Mouse (Mus musculus) forebrain, postnatal 0 days (tissue): ENCODE data around the gene Trim47. TPM values are rescaled to one million over a fixed set of nuclear protein-coding genes. Genes with fewer than 3 reads are reported as not detected.
A peak's percentile ranks its signal among the peaks of the same experiment; 100 is the strongest.

Source experiments
- ATAC-seq: fragments of 200-750 bp; cut with Nextera tagmentation; 2 replicates; pipeline ENCODE4 v1.8.0; 2017; ENCODE audit warnings: mild to moderate bottlenecking, moderate library complexity
- DNase-seq: peaks from one replicate; pipeline ENCODE4 v3.0.0-alpha.2; 2015
- H3K27ac ChIP-seq: fragments of 300-500 bp; sonication (generic); 2 replicates; pipeline ENCODE4 v1.5.1; 2014; ENCODE audit warnings: low read depth, mild to moderate bottlenecking, antibody characterized with exemption, low read length, moderate library complexity, mixed read lengths
- H3K27me3 ChIP-seq: fragments of 300-500 bp; sonication (generic); 2 replicates; pipeline ENCODE4 v1.6.1; 2014; ENCODE audit warnings: mild to moderate bottlenecking, low read length, mixed read lengths; ENCODE audit not compliant: insufficient read depth
- H3K36me3 ChIP-seq: fragments of 300-500 bp; sonication (generic); 2 replicates; pipeline ENCODE4 v1.6.1; 2014; ENCODE audit warnings: mild to moderate bottlenecking, moderate library complexity; ENCODE audit not compliant: insufficient read depth
- H3K4me1 ChIP-seq: fragments of 300-500 bp; sonication (generic); 2 replicates; pipeline ENCODE4 v1.6.1; 2014; ENCODE audit warnings: antibody characterized with exemption; ENCODE audit not compliant: insufficient read depth
- H3K4me2 ChIP-seq: fragments of 300-500 bp; sonication (generic); 2 replicates; pipeline ENCODE4 v1.6.1; 2014; ENCODE audit warnings: low read depth, mild to moderate bottlenecking, moderate library complexity
- H3K4me3 ChIP-seq: fragments of 300-500 bp; sonication (generic); 2 replicates; pipeline ENCODE4 v1.5.1; 2014; ENCODE audit warnings: low read depth, low read length, mixed read lengths
- H3K9ac ChIP-seq: fragments of 300-500 bp; sonication (generic); 2 replicates; pipeline ENCODE4 v1.6.1; 2014; ENCODE audit warnings: mild to moderate bottlenecking
- H3K9me3 ChIP-seq: fragments of 300-500 bp; sonication (generic); 2 replicates; pipeline ENCODE4 v1.6.1; 2016; ENCODE audit warnings: low read length
- CTCF ChIP-seq: sonication (generic); IDR thresholded peaks from 2 replicates; pipeline ENCODE4 v1.5.1; 2016; ENCODE audit warnings: antibody characterized with exemption, control low read depth, low read depth
- WGBS: fragments of 180-500 bp; shearing (Covaris S2); extraction: QIAGEN DNeasy Blood & Tissue Kit; methylation state at CpG from one replicate; pipeline ENCODE4 v1.1.7; 2014; 5-methylcytosine and 5-hydroxymethylcytosine counted together
- polyA plus RNA-seq: library from polyadenylated mRNA; unstranded; fragments of >200 nt; fragmentation: Nextera tagmentation; extraction: Ambion mirVana; gene quantifications from 2 replicates; pipeline ENCODE4 v1.2.1, GENCODE M21; 2015
- total RNA-seq: library from RNA; depleted of rRNA; stranded (reverse); fragments of >200 nt; gene quantifications from 2 replicates; pipeline ENCODE4 v1.2.3, GENCODE M21; 2014

Trim47 gene
- total and polyA plus RNA-seq, 2 experiments from 2014 or later: 7.8 to 13.0 TPM

DNA sequence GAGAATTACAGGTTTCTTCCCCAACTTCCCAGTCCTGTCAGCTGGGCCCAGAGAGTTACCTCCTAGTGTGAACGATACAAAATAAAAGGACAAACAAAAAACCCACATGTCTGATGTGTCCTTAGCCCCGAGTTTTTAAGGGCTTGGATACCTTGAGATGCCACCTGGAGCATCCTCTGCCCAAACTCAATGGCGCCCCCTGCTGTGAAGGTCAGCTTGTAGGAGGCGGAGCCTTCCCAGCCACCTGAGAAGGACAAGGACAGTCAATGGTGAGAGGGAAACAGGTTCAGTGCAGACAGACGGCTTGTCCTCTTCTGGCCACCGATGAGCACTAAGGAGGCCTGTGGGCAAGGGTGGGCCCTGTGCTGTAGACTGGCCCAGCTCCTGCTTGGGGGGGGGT lies 45.9 kb downstream of the Trim47 start:
- Histone ChIP-seq H3K9ac (no peak overlapping the region), H3K36me3 (peaks cover 51% of the 10 kb centered on the region), H3K27me3 (no peaks in the 10 kb centered on the region), H3K4me2 (no peak overlapping the region), H3K4me3 (no peak overlapping the region), H3K9me3 (no peaks in the 10 kb centered on the region), H3K4me1 (0 out of 2 replicates have a peak, but pooled peaks cover 4% of the 10 kb centered on the region), H3K27ac (no peak overlapping the region)
- WGBS: 69% methylated on average over 6 of the region's 6 CpGs
- TF ChIP-seq CTCF: peak; percentile 43
- DNase-seq: no peak
- no peak for ATAC-seq

DNA sequence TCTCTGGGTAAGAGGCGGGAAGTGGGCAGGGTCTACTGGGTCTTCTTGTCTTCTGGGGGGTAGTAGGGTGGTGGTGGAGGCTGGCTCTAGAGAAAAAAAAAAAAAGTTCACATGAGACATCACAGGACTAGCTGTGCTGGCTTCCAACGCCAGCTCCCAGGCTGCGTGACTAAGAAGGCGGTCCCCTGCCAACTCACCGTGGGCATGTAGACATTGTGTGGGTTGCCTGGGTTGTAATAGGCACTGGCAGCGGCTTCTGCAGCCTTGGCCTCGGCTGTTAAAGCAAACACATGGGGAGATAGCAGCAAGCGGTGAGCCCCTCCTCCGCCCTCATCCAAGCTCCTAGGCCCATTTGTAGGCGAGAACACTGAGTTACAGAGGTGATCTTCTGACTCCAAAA lies 47.5 kb downstream of the Trim47 start:
- H3K36me3 ChIP-seq: peaks cover 51% of the 10 kb centered on the region
- DNase-seq (no peak), ATAC-seq (no peak)

DNA sequence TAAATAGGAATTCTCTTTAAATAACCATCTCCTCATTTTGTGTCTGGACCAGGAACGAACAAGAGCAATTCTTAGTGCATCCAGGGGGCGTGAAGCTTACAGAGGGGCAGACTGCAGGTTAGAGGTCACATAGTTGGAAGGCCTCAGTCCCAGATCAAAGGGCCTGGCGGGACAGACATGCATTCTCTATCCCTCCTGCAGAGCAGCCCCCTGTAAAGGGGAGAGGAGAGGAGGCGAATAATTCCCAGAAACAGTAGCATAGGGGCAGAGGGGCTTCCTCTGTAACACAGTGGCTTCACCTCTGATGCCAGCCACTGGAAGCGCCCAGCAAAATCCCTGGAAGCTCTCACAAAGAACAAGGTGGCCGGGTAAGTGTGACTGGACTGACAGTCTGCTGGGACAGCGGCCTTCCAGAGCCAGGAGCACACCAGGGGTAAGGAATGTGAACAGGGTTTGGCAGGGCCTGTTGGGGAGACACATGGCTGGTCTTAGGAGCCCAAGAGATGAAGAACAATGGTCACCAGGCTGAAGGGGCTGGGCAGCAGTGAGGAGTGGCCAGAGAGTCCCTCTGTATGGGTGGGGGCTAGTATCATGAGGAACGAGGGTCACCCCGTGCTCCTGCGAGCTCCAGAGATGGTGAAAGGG lies 48.2 kb downstream of the Trim47 start:
- DNase-seq (no peak), ATAC-seq (no peak)
- peaks cover 50% of the 10 kb centered on the region for H3K36me3 ChIP-seq
- no peaks in the 10 kb centered on the region for H3K27me3 ChIP-seq
- H3K4me2 ChIP-seq: no peak overlapping the region
- WGBS: 51% methylated on average over 10 of the region's 10 CpGs
- no peak overlapping the region for H3K4me3 ChIP-seq
- H3K4me1 ChIP-seq: 0 out of 2 replicates have a peak, but pooled peaks cover 3% of the 10 kb centered on the region
- no peak overlapping the region for H3K9ac ChIP-seq
- no peak for TF ChIP-seq CTCF
- H3K9me3 ChIP-seq: no peaks in the 10 kb centered on the region
- H3K27ac ChIP-seq: no peak overlapping the region

More for the DNA sequence above, 47.5 kb downstream of the Trim47 start:
- H3K9me3 ChIP-seq: no peaks in the 10 kb centered on the region
- H3K9ac ChIP-seq: no peak overlapping the region
- no peak overlapping the region for H3K4me3 ChIP-seq
- H3K27ac ChIP-seq: no peak overlapping the region
- 69% methylated on average over 10 of the region's 10 CpGs for WGBS
- no peaks in the 10 kb centered on the region for H3K27me3 ChIP-seq
- H3K4me2 ChIP-seq: no peak overlapping the region
- 0 out of 2 replicates have a peak, but pooled peaks cover 3% of the 10 kb centered on the region for H3K4me1 ChIP-seq
- no peak for TF ChIP-seq CTCF

GRCm38 (mm10) chr11:116078221-116078620 lies 48.8 kb downstream of the Trim47 start:
- no peak overlapping the region for H3K27ac ChIP-seq
- H3K4me2 ChIP-seq: 0 out of 2 replicates have a peak overlapping the region, but pooled peaks have one; percentile 19
- H3K9me3 ChIP-seq: no peaks in the 10 kb centered on the region
- H3K4me1 ChIP-seq: 0 out of 2 replicates have a peak, but pooled peaks cover 3% of the 10 kb centered on the region
- no peak overlapping the region for H3K4me3 ChIP-seq
- WGBS: 12% methylated on average over 16 of the region's 16 CpGs
- ATAC-seq (peak; percentile 43; the same call in 1 of the 2 replicates), DNase-seq (no peak)
- TF ChIP-seq CTCF: no peak
- H3K27me3 ChIP-seq: no peaks in the 10 kb centered on the region
- 0 out of 2 replicates have a peak overlapping the region, but pooled peaks have one; percentile 14 for H3K9ac ChIP-seq
- peaks cover 44% of the 10 kb centered on the region for H3K36me3 ChIP-seq

DNA sequence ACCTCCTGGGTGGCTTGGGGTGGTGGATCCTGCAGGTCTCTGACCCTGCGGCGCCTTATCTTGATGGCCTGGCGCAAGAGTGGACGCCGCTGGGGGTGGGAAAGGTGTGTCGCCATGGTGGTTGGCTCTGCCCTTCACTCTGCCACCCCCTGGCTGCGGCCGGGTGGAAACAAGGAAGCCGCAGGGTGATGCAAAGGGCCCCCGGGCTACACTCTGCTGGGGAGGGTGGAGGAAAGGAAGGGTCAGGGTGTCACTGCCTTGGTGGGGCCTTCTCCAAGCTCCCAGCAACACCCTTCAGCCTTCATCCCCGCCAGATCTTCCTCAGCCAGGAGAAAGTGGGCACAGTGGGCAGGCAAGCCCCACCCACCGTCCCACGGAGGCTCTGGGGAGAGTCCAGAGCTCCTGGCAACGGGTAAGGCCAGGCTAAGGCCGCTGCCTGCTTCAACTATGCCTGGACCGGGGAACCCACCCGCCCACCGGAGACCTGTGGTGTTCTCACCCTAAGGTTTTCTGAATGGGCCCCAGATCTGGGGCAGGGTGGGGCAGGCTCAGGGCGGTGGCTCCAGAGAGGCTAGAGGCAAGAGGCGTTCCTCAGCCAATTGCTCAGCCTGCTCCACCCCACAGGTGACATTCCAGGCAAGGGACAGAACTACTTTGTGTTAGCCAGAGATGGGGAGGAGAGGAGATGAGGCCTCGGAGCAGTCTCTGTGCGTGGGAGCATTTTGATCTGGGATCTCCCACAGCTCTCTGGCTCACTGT lies 49.4 kb downstream of the Trim47 start, which contains the start of gene Unc13d:
TSS of gene Unc13d (minus strand) at position 516 of the 759 bp plus-strand sequence.
- no peak within 1 kb of the TSS for H3K4me3 ChIP-seq
- DNase-seq: no peak
- 0 out of 2 replicates have a peak within 1 kb of the TSS, but pooled peaks have one; percentile 14 for H3K9ac ChIP-seq
- WGBS: 71% methylated on average over 22 of the region's 22 CpGs
- H3K4me1 ChIP-seq: 0 out of 2 replicates have a peak, but pooled peaks cover 3% of the 10 kb centered on the region
- no peak within 1 kb of the TSS for H3K27ac ChIP-seq
- H3K4me2 ChIP-seq: 0 out of 2 replicates have a peak within 1 kb of the TSS, but pooled peaks have one; percentile 19
- TF ChIP-seq CTCF: no peak
- H3K9me3 ChIP-seq: no peaks in the 10 kb centered on the region
- ATAC-seq: no peak
- no peaks in the 10 kb centered on the region for H3K27me3 ChIP-seq
- peaks cover 40% of the 10 kb centered on the region for H3K36me3 ChIP-seq

- H3K9me3 ChIP-seq: no peaks in the 10 kb centered on the region
- H3K9ac ChIP-seq: no peak overlapping the region
- H3K4me3 ChIP-seq: no peak overlapping the region
- WGBS: 88% methylated on average over 7 of the region's 7 CpGs
- no peak for TF ChIP-seq CTCF
- peaks cover 32% of the 10 kb centered on the region for H3K36me3 ChIP-seq
- no peak for DNase-seq
- ATAC-seq: no peak
- H3K4me1 ChIP-seq: 0 out of 2 replicates have a peak, but pooled peaks cover 3% of the 10 kb centered on the region
- no peak overlapping the region for H3K27ac ChIP-seq
- no peaks in the 10 kb centered on the region for H3K27me3 ChIP-seq
- no peak overlapping the region for H3K4me2 ChIP-seq
These were observed 50.2 kb downstream of the Trim47 start for GRCm38 (mm10) chr11:116076836-116077235.

GRCm38 (mm10) chr11:116076266-116076540 lies 50.8 kb downstream of the Trim47 start:
- Histone ChIP-seq H3K9me3 (no peaks in the 10 kb centered on the region), H3K4me1 (0 out of 2 replicates have a peak, but pooled peaks cover 3% of the 10 kb centered on the region), H3K9ac (no peak overlapping the region), H3K36me3 (peaks cover 26% of the 10 kb centered on the region), H3K27me3 (no peaks in the 10 kb centered on the region), H3K4me2 (no peak overlapping the region), H3K27ac (no peak overlapping the region), H3K4me3 (no peak overlapping the region)
- WGBS: 68% methylated on average over 7 of the region's 7 CpGs
- TF ChIP-seq CTCF: no peak
- ATAC-seq (no peak), DNase-seq (no peak)
